Mouse (Mus musculus): Measurements from ENCODE around the gene Tmco4. TPM values are rescaled to one million over a fixed set of nuclear protein-coding genes. Genes with fewer than 3 reads are reported as not detected.

The Tmco4 gene
- polyA plus RNA-seq, 2 experiments from 2014 or later: 22.5 to 44.8 TPM

DNA sequence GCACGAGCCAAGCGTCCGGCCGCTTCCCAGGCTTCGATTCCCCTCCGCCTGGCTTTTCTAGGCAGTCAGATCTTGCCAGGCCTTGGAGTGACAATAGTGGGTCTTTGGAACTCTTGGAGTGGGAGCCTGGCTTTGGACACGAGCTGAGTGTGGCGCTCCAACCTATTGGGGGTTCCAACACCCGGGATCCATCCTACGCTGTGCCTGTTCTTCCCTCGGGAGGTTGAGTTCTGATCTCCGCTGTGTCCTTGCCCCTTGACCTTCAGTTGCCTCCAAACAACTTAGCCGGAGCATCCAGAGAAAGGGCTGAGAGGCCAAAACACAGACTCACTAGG, 120.5 kb downstream of the Tmco4 start:
- ATAC-seq: no peak

DNA sequence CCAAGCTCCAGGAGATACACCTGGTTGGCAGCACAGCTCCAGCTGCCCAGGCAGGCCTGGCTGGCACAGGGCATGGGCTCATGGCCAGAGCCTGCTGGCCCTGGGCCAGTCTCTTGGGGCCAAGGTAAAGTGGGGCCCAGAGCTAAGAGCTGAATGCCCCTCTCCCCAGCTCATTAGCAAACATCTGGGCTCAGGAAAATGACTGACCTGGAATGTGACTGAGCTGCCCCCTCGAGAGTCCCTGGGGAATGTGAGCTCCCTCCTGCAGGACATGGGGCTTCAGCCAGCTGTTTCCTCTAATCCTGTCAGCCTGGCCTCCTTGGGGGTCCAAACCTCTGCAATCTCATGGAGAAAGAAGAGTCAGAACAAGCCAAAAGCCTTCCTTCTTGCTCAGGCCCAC, 122.7 kb downstream of the Tmco4 start:
- no peak for ATAC-seq

DNA sequence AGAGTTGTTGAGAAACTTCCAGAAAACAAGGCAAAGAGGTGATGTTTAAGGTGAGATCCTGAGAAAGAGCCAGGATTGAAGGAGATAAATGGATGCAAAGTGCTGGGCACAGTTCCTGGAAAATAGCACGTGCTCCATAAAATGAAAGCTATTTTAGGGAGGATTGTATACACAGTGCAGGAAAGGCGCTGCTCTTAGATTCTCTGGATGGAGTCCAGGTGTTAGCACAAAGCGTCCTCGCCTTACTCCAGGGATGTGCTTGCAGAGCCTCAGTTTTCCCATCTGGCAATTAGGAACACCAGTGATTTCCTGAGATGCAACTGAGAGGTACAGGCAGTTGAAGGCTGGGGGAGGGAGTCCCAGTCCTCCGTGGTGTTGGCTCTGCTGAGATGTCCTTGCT, 123.5 kb downstream of the Tmco4 start:
- ATAC-seq: no peak

DNA sequence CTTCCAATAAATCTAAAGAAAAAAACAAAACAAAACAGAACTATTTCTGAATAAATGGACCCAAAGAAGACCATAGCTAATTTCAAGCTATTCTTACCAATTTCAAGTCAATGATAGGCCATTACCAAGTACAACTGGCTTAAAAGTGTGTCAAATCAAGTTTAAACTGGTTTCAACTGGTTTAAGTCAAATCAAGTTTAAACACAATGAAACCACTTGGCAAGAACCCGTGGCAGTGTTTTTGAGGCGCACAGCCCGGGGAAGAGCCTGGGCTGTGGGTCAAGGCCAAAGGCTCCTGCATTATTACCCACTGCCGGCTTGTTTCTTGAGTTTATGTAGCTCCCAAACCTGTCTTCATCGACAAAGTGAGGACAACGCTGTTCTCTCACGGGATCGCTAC, 127.6 kb downstream of the Tmco4 start:
- ATAC-seq: no peak

DNA sequence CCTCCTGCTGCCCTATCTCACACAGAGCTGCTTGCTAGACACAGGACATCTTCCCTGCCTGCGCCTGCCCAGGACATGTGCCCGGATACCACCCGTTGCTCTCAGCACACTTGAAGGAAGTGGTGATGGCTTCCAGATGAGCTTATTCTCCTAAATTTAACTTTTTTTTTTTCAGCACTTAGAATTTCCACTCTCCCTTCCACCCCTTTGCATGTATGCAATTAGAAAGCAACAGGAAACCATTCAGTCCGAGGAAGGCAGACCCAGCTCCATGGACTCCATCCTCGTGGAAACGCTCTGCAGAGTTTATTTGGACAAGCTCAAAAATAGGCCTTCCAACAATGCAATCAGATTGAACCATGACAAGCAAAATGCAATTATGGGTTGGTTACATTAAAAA, 128.9 kb downstream of the Tmco4 start:
- ATAC-seq: no peak

DNA sequence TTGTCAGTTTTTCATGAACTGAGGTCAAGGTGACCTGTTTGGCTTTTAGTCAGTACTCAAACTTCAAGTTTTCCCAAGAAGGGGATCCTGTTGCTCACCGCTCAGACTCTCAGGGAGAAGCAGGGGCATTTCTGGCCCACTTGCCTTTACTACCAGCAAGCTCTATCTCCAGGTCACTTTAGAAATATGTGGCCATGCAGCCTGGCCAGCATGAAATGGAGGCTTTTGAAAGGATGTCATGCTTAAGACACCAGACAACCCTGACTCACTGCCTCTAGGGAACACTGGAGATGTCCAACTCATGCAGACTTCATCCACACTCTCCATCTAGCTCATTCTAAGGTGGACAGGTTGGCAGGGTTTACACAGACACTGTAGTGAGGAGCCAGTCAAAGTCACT, 132.8 kb downstream of the Tmco4 start:
- ATAC-seq: no peak

Other genes starting within 250 kb of the Tmco4 start
- not detected for gene Pla2g2c, start 248.1 kb upstream of the Tmco4 start, polyA plus RNA-seq (2017; shearing (Covaris generic))
- gene Ubxn10, start 235.7 kb upstream of the Tmco4 start, polyA plus RNA-seq (2017; shearing (Covaris generic)): not detected
- gene Pla2g2f, start 215.3 kb upstream of the Tmco4 start, polyA plus RNA-seq (2017; shearing (Covaris generic)): not detected
- gene Pla2g2d, start 197.2 kb upstream of the Tmco4 start, polyA plus RNA-seq (2017; shearing (Covaris generic)): under 1 TPM; 0.15 to 0.85 TPM
- gene Pla2g5, start 109.4 kb upstream of the Tmco4 start, polyA plus RNA-seq (2017; shearing (Covaris generic)): not detected
- not detected for gene Gm13030, start 98.9 kb upstream of the Tmco4 start, polyA plus RNA-seq (2017; shearing (Covaris generic))
- gene Pla2g2e, start 94.9 kb upstream of the Tmco4 start, polyA plus RNA-seq (2017; shearing (Covaris generic)): not detected
- under 1 TPM in 1 of 2 experiments, not detected in 1; 0.62 TPM for gene Otud3, start 58.9 kb upstream of the Tmco4 start, polyA plus RNA-seq (2017; shearing (Covaris generic))
- not detected for gene Rnf186, start 5.8 kb upstream of the Tmco4 start, polyA plus RNA-seq (2017; shearing (Covaris generic))
- gene Htr6, start 102.7 kb downstream of the Tmco4 start, polyA plus RNA-seq (2017; shearing (Covaris generic)): not detected
- gene Nbl1, start 120.1 kb downstream of the Tmco4 start, polyA plus RNA-seq (2017; shearing (Covaris generic)): under 1 TPM; 0.46 to 0.78 TPM
- gene Minos1, start 158.2 kb downstream of the Tmco4 start, polyA plus RNA-seq (2017; shearing (Covaris generic)): 100 to 1,000 TPM; 277 to 314 TPM
- 100 to 1,000 TPM; 479 to 616 TPM for gene Capzb, start 220.0 kb downstream of the Tmco4 start, polyA plus RNA-seq (2017; shearing (Covaris generic))